Mouse (Mus musculus) thymus, postnatal 36 days (tissue): Measurements from ENCODE around the gene Atp12a.

Source experiments
- DNase-seq, 2 experiments: peaks; one replicate each; pipeline ENCODE4 v3.0.0; 2022; ENCODE audit warnings: mixed read lengths in 2 of 2

Gene Atp12a

DNA sequence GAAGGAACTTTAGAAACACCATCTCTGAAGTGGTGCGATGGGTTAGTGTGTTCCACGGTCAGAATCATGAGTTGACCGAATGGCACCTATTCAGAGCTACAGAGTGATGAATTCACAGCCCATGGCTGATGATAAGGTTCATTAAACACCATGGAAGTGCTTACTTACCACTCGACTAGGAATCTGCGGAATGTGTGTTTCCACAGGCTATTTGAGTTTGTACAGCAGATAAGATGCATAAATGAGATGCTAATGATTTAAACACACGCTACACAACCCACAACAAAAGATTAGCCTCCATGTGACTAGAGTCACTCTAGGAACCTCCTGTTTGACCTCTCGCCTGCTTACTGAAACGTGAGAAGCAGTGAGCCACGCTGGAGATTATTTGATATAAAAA, 14.5 kb downstream of the Atp12a start:
- no peak for DNase-seq

GRCm38 (mm10) chr14:56382366-56382765, 17.5 kb downstream of the Atp12a start:
- DNase-seq, result no peak

GRCm38 (mm10) chr14:56390247-56390646, 25.4 kb downstream of the Atp12a start:
- no peak for DNase-seq

GRCm38 (mm10) chr14:56393704-56394312, 28.9 kb downstream of the Atp12a start:
- DNase-seq, result no peak

GRCm38 (mm10) chr14:56398001-56398400, 33.1 kb downstream of the Atp12a start:
- no peak for DNase-seq

GRCm38 (mm10) chr14:56402311-56403071, 37.6 kb downstream of the Atp12a start, which contains the start of gene Rnf17:
Gene Rnf17, plus strand, starts transcription at chr14:56402581.
- peak in 1 of 2 experiments; percentile 5 for DNase-seq

- DNase-seq, result no peak
These were observed 38.2 kb downstream of the Atp12a start for GRCm38 (mm10) chr14:56403072-56403375.
